Mouse (Mus musculus): ENCODE results near the gene Fosb.

Fosb gene

GRCm38 (mm10) chr7:19328425-19328824 lies 18.6 kb upstream of the Fosb start:
- DNase-seq: no peak

- DNase-seq: no peak
These were observed 17.9 kb upstream of the Fosb start for GRCm38 (mm10) chr7:19327782-19328181.

GRCm38 (mm10) chr7:19327128-19327527 lies 17.3 kb upstream of the Fosb start:
- peak; percentile 93 to 96 for DNase-seq

- DNase-seq: peak; percentile 96
These were observed 16.5 kb upstream of the Fosb start for GRCm38 (mm10) chr7:19326359-19326758.

GRCm38 (mm10) chr7:19325262-19326199 lies 15.7 kb upstream of the Fosb start:
- no peak for DNase-seq

- DNase-seq: no peak
These were observed 14.4 kb upstream of the Fosb start for GRCm38 (mm10) chr7:19324221-19324620.

- DNase-seq: no peak
These were observed 12.6 kb upstream of the Fosb start for GRCm38 (mm10) chr7:19322489-19322888.

- no peak for DNase-seq
These were observed 11.6 kb upstream of the Fosb start for GRCm38 (mm10) chr7:19321464-19321863.

GRCm38 (mm10) chr7:19320637-19321036 lies 10.8 kb upstream of the Fosb start:
- DNase-seq: no peak

- DNase-seq: peak; percentile 98 to 99
These were observed 10.1 kb upstream of the Fosb start for GRCm38 (mm10) chr7:19319906-19320305.

- peak in 1 of 2 experiments; percentile 46 for DNase-seq
These were observed 9.6 kb upstream of the Fosb start for GRCm38 (mm10) chr7:19319458-19319857.

- no peak for DNase-seq
These were observed 8.8 kb upstream of the Fosb start for GRCm38 (mm10) chr7:19318676-19319075.

GRCm38 (mm10) chr7:19318201-19318600 lies 8.3 kb upstream of the Fosb start:
- DNase-seq: no peak

- no peak for DNase-seq
These were observed 6.8 kb upstream of the Fosb start for GRCm38 (mm10) chr7:19316451-19317161.

GRCm38 (mm10) chr7:19314033-19314432 lies 4.2 kb upstream of the Fosb start:
- DNase-seq: no peak

GRCm38 (mm10) chr7:19311991-19312390 lies 2.1 kb upstream of the Fosb start:
- peak; percentile 26 to 63 for DNase-seq

GRCm38 (mm10) chr7:19309278-19309883 lies 470 bp downstream of the Fosb start:
- DNase-seq: no peak

GRCm38 (mm10) chr7:19308454-19309277 lies 1.2 kb downstream of the Fosb start:
- DNase-seq: peak; percentile 95 to 98

- DNase-seq: peak; percentile 88
These were observed 2.0 kb downstream of the Fosb start for GRCm38 (mm10) chr7:19307739-19308453.

- peak in 1 of 2 experiments; percentile 34 for DNase-seq
These were observed 2.8 kb downstream of the Fosb start for GRCm38 (mm10) chr7:19306819-19307738.

All from kidney, postnatal 25 days (tissue).